Mouse (Mus musculus): ENCODE results near the gene Lef1.

Lef1 gene

GRCm38 (mm10) chr3:131198991-131199390, 88.7 kb downstream of the Lef1 start:
- DNase-seq, result no peak

- DNase-seq, result no peak
These were observed 89.5 kb downstream of the Lef1 start for GRCm38 (mm10) chr3:131199590-131200288.

- DNase-seq, result no peak
These were observed 92.0 kb downstream of the Lef1 start for GRCm38 (mm10) chr3:131202311-131202710.

- no peak for DNase-seq
These were observed 97.6 kb downstream of the Lef1 start for GRCm38 (mm10) chr3:131207846-131208245.

- no peak for DNase-seq
These were observed 98.1 kb downstream of the Lef1 start for GRCm38 (mm10) chr3:131208265-131208891.

- no peak for DNase-seq
These were observed 101.9 kb downstream of the Lef1 start for GRCm38 (mm10) chr3:131212200-131212599.

GRCm38 (mm10) chr3:131214060-131214658, 103.9 kb downstream of the Lef1 start:
- DNase-seq, result no peak

- DNase-seq, result no peak
These were observed 104.6 kb downstream of the Lef1 start for GRCm38 (mm10) chr3:131214841-131215240.

GRCm38 (mm10) chr3:131218636-131219390, 108.5 kb downstream of the Lef1 start:
- DNase-seq, result no peak

GRCm38 (mm10) chr3:131228083-131228482, 117.8 kb downstream of the Lef1 start:
- no peak for DNase-seq

GRCm38 (mm10) chr3:131237061-131237460, 126.8 kb downstream of the Lef1 start:
- DNase-seq, result no peak

GRCm38 (mm10) chr3:131237785-131238633, 127.7 kb downstream of the Lef1 start:
- DNase-seq, result peak; percentile 61

GRCm38 (mm10) chr3:131245766-131246578, 135.7 kb downstream of the Lef1 start:
- DNase-seq, result peak; percentile 48

GRCm38 (mm10) chr3:131246579-131247046, 136.3 kb downstream of the Lef1 start:
- no peak for DNase-seq

- DNase-seq, result no peak
These were observed 137.2 kb downstream of the Lef1 start for GRCm38 (mm10) chr3:131247447-131247846.

- no peak for DNase-seq
These were observed 137.6 kb downstream of the Lef1 start for GRCm38 (mm10) chr3:131247851-131248250.

GRCm38 (mm10) chr3:131248444-131248843, 138.2 kb downstream of the Lef1 start:
- DNase-seq, result no peak

- DNase-seq, result no peak
These were observed 140.0 kb downstream of the Lef1 start for GRCm38 (mm10) chr3:131250283-131250682.

- DNase-seq, result no peak
These were observed 140.7 kb downstream of the Lef1 start for GRCm38 (mm10) chr3:131250978-131251377.

GRCm38 (mm10) chr3:131251601-131252000, 141.3 kb downstream of the Lef1 start:
- DNase-seq, result no peak

- no peak for DNase-seq
These were observed 144.7 kb downstream of the Lef1 start for GRCm38 (mm10) chr3:131254991-131255390.

Measured in cerebellum, adult 9-10 months (tissue).